Mouse (Mus musculus): Measurements from ENCODE around the gene Aida. TPM values are rescaled to one million over a fixed set of nuclear protein-coding genes. Genes with fewer than 3 reads are reported as not detected.
"Not testable (repeated sequence)": the region's sequence is repeated elsewhere in the genome, so short reads cannot be mapped to it uniquely, and the experiment has no call there.

The Aida gene
- polyA plus RNA-seq, 1 experiment from 2014 or later, result 53.6 TPM

- ATAC-seq, result no peak
- Histone ChIP-seq H3K36me3 (peaks cover 86% of the 10 kb centered on the region), H3K9me3 (no peaks in the 10 kb centered on the region), H3K9ac (replicated peaks) (no peak overlapping the region), H3K4me3 (replicated peaks) (no peak overlapping the region), H3K27ac (no peak overlapping the region), H3K4me2 (replicated peaks) (no peak overlapping the region), H3K4me1 (replicated peaks) (no peaks in the 10 kb centered on the region), H3K27me3 (no peaks in the 10 kb centered on the region)
- 85% methylated on average over 3 of the region's 3 CpGs for WGBS
These were observed 8.0 kb upstream of the Aida start for GRCm38 (mm10) chr1:183288351-183288750.

- Histone ChIP-seq H3K4me2 (replicated peaks) (no peak overlapping the region), H3K27ac (no peak overlapping the region), H3K4me3 (replicated peaks) (no peak overlapping the region), H3K9me3 (no peaks in the 10 kb centered on the region), H3K36me3 (peaks cover 82% of the 10 kb centered on the region), H3K27me3 (no peaks in the 10 kb centered on the region), H3K4me1 (replicated peaks) (no peaks in the 10 kb centered on the region), H3K9ac (replicated peaks) (no peak overlapping the region)
- no peak for ATAC-seq
- WGBS, result 99% methylated on average over 4 of the region's 4 CpGs
These were observed 6.8 kb upstream of the Aida start for GRCm38 (mm10) chr1:183289576-183289975.

GRCm38 (mm10) chr1:183296877-183297383 lies 540 bp downstream of the Aida start, which contains the start of gene Brox:
Gene Brox (minus strand): TSS chr1:183297269.
- peak within 1 kb of the TSS; percentile 68 for H3K27ac ChIP-seq
- no peaks in the 10 kb centered on the region for H3K27me3 ChIP-seq
- H3K9me3 ChIP-seq, result no peaks in the 10 kb centered on the region
- peaks cover 8% of the 10 kb centered on the region for H3K4me1 ChIP-seq (replicated peaks)
- peak within 1 kb of the TSS; percentile 51 for H3K4me3 ChIP-seq (replicated peaks)
- WGBS, result 0% methylated on average over 39 of the region's 39 CpGs
- peak within 1 kb of the TSS; percentile 61 for H3K4me2 ChIP-seq (replicated peaks)
- peak within 1 kb of the TSS; percentile 68 for H3K9ac ChIP-seq (replicated peaks)
- H3K36me3 ChIP-seq, result peaks cover 19% of the 10 kb centered on the region
- ATAC-seq, result peak; percentile 91

- peak overlapping the region; percentile 9; the same call in 1 of the 2 replicates for H3K27ac ChIP-seq
- WGBS, result 1% methylated on average over 27 of the region's 30 CpGs
- ATAC-seq, result no peak; the same call in 1 of the 2 replicates
These were observed 1.1 kb downstream of the Aida start for GRCm38 (mm10) chr1:183297473-183297885.

GRCm38 (mm10) chr1:183297886-183298489 lies 1.6 kb downstream of the Aida start:
- H3K27me3 ChIP-seq, result no peaks in the 10 kb centered on the region

More at GRCm38 (mm10) chr1:183297473-183297885, 1.1 kb downstream of the Aida start:
- Histone ChIP-seq H3K4me3 (replicated peaks) (peak overlapping the region; percentile 51), H3K4me2 (replicated peaks) (peak overlapping the region; percentile 61), H3K9me3 (no peaks in the 10 kb centered on the region), H3K4me1 (replicated peaks) (peaks cover 8% of the 10 kb centered on the region), H3K27me3 (no peaks in the 10 kb centered on the region), H3K36me3 (peaks cover 13% of the 10 kb centered on the region), H3K9ac (replicated peaks) (peak overlapping the region; percentile 58)

GRCm38 (mm10) chr1:183299161-183299560 lies 2.8 kb downstream of the Aida start:
- Histone ChIP-seq H3K27ac (no peak overlapping the region), H3K9me3 (no peaks in the 10 kb centered on the region), H3K9ac (replicated peaks) (no peak overlapping the region), H3K36me3 (no peaks in the 10 kb centered on the region), H3K4me3 (replicated peaks) (no peak overlapping the region), H3K4me1 (replicated peaks) (peaks cover 8% of the 10 kb centered on the region), H3K27me3 (no peaks in the 10 kb centered on the region), H3K4me2 (replicated peaks) (no peak overlapping the region)
- ATAC-seq, result no peak
- 88% methylated on average over 6 of the region's 6 CpGs for WGBS

More at GRCm38 (mm10) chr1:183297886-183298489, 1.6 kb downstream of the Aida start:
- Histone ChIP-seq H3K4me3 (replicated peaks) (peak overlapping the region; percentile 51), H3K9ac (replicated peaks) (peak overlapping the region; percentile 58), H3K4me2 (replicated peaks) (peak overlapping the region; percentile 61), H3K36me3 (peaks cover 9% of the 10 kb centered on the region; the same call in 1 of the 2 replicates), H3K4me1 (replicated peaks) (peaks cover 8% of the 10 kb centered on the region), H3K9me3 (no peaks in the 10 kb centered on the region), H3K27ac (peak overlapping the region; percentile 9; the same call in 1 of the 2 replicates)
- no peak for ATAC-seq
- WGBS, result under 1% methylated on average over 20 of the region's 20 CpGs

- no peak overlapping the region for H3K4me3 ChIP-seq (replicated peaks)
- ATAC-seq, result no peak
- no peak overlapping the region for H3K27ac ChIP-seq
- 84% methylated on average over 3 of the region's 3 CpGs for WGBS
- no peaks in the 10 kb centered on the region for H3K9me3 ChIP-seq
- H3K9ac ChIP-seq (replicated peaks), result no peak overlapping the region
- H3K27me3 ChIP-seq, result no peaks in the 10 kb centered on the region
- no peak overlapping the region for H3K4me2 ChIP-seq (replicated peaks)
- no peaks in the 10 kb centered on the region for H3K4me1 ChIP-seq (replicated peaks)
- peaks cover 16% of the 10 kb centered on the region for H3K36me3 ChIP-seq
These were observed 11.2 kb downstream of the Aida start for GRCm38 (mm10) chr1:183307555-183307954.

GRCm38 (mm10) chr1:183308476-183308875 lies 12.1 kb downstream of the Aida start:
- 91% methylated on average over 1 of the region's 1 CpGs for WGBS

GRCm38 (mm10) chr1:183309601-183310000 lies 13.2 kb downstream of the Aida start:
- not testable (repeated sequence) for H3K9me3 ChIP-seq; H3K4me2 ChIP-seq (replicated peaks); H3K27me3 ChIP-seq; H3K4me3 ChIP-seq (replicated peaks); H3K9ac ChIP-seq (replicated peaks); H3K4me1 ChIP-seq (replicated peaks); H3K27ac ChIP-seq; ATAC-seq
- H3K36me3 ChIP-seq, result peaks cover 33% of the 10 kb centered on the region
- WGBS, result 80% methylated on average over 2 of the region's 2 CpGs

More at GRCm38 (mm10) chr1:183308476-183308875, 12.1 kb downstream of the Aida start:
- no peak for ATAC-seq
- Histone ChIP-seq H3K4me2 (replicated peaks) (no peak overlapping the region), H3K9ac (replicated peaks) (no peak overlapping the region), H3K9me3 (no peaks in the 10 kb centered on the region), H3K36me3 (peaks cover 23% of the 10 kb centered on the region), H3K4me3 (replicated peaks) (no peak overlapping the region), H3K27me3 (no peaks in the 10 kb centered on the region), H3K27ac (no peak overlapping the region), H3K4me1 (replicated peaks) (no peaks in the 10 kb centered on the region)

GRCm38 (mm10) chr1:183312076-183312475 lies 15.7 kb downstream of the Aida start:
- no peaks in the 10 kb centered on the region for H3K27me3 ChIP-seq
- H3K9me3 ChIP-seq, result no peaks in the 10 kb centered on the region
- no peak overlapping the region for H3K4me3 ChIP-seq (replicated peaks)
- no peak overlapping the region for H3K9ac ChIP-seq (replicated peaks)
- 91% methylated on average over 2 of the region's 2 CpGs for WGBS
- ATAC-seq, result no peak
- H3K4me1 ChIP-seq (replicated peaks), result no peaks in the 10 kb centered on the region
- H3K36me3 ChIP-seq, result peaks cover 52% of the 10 kb centered on the region
- H3K27ac ChIP-seq, result no peak overlapping the region
- H3K4me2 ChIP-seq (replicated peaks), result no peak overlapping the region

GRCm38 (mm10) chr1:183315783-183316182 lies 19.4 kb downstream of the Aida start:
- H3K36me3 ChIP-seq, result peaks cover 78% of the 10 kb centered on the region
- no peak overlapping the region for H3K4me2 ChIP-seq (replicated peaks)
- no peak overlapping the region for H3K27ac ChIP-seq
- ATAC-seq, result no peak
- no peaks in the 10 kb centered on the region for H3K9me3 ChIP-seq
- H3K9ac ChIP-seq (replicated peaks), result no peak overlapping the region
- no peaks in the 10 kb centered on the region for H3K4me1 ChIP-seq (replicated peaks)
- no peak overlapping the region for H3K4me3 ChIP-seq (replicated peaks)
- no peaks in the 10 kb centered on the region for H3K27me3 ChIP-seq
- 91% methylated on average over 2 of the region's 2 CpGs for WGBS

- WGBS, result 92% methylated on average over 3 of the region's 3 CpGs
- H3K36me3 ChIP-seq, result peaks cover 75% of the 10 kb centered on the region
- H3K4me2 ChIP-seq (replicated peaks), result no peak overlapping the region
- H3K27ac ChIP-seq, result no peak overlapping the region
- no peak overlapping the region for H3K9ac ChIP-seq (replicated peaks)
- no peak overlapping the region for H3K4me3 ChIP-seq (replicated peaks)
- no peaks in the 10 kb centered on the region for H3K4me1 ChIP-seq (replicated peaks)
- no peak for ATAC-seq
- no peaks in the 10 kb centered on the region for H3K27me3 ChIP-seq
- H3K9me3 ChIP-seq, result no peaks in the 10 kb centered on the region; the same call in 1 of the 2 replicates
These were observed 24.3 kb downstream of the Aida start for GRCm38 (mm10) chr1:183320708-183321107.
